Mouse (Mus musculus) common myeloid progenitor, adult 5-6 weeks (primary cell): Measurements from ENCODE around the gene Sept10. TPM values are rescaled to one million over a fixed set of nuclear protein-coding genes. Genes with fewer than 3 reads are reported as not detected.
A peak's percentile ranks its signal among the peaks of the same experiment; 100 is the strongest.
"Not testable (repeated sequence)": the region's sequence is repeated elsewhere in the genome, so short reads cannot be mapped to it uniquely, and the experiment has no call there.

ENCODE experiments used
- ATAC-seq: replicated peaks from 2 replicates; pipeline ENCODE4 v1.8.0; 2016; ENCODE audit warnings: low read depth, mild to moderate bottlenecking, moderate TSS enrichment, inconsistent platforms; ENCODE audit not compliant: poor library complexity, severe bottlenecking
- total RNA-seq: library from RNA; stranded (forward); fragments of 200-1000, 187-1606 nt; gene quantifications from 2 replicates; pipeline ENCODE4 v1.2.3, GENCODE M21; 2017

Sept10 gene
- total RNA-seq, 1 experiment from 2014 or later = 5.0 TPM

GRCm38 (mm10) chr10:59133478-59134009, 88.1 kb downstream of the Sept10 start:
- ATAC-seq = no peak

- ATAC-seq = peak; percentile 91
These were observed 89.6 kb downstream of the Sept10 start for GRCm38 (mm10) chr10:59131926-59132628.

- no peak for ATAC-seq
These were observed 94.0 kb downstream of the Sept10 start for GRCm38 (mm10) chr10:59127637-59128036.

GRCm38 (mm10) chr10:59125497-59125896, 96.2 kb downstream of the Sept10 start:
- ATAC-seq = peak; percentile 62; the same call in 1 of the 2 replicates

- no peak for ATAC-seq
These were observed 101.8 kb downstream of the Sept10 start for GRCm38 (mm10) chr10:59119811-59120210.

- ATAC-seq = no peak
These were observed 102.6 kb downstream of the Sept10 start for GRCm38 (mm10) chr10:59119001-59119400.

GRCm38 (mm10) chr10:59117555-59117954, 104.1 kb downstream of the Sept10 start:
- no peak for ATAC-seq

- ATAC-seq = no peak
These were observed 105.3 kb downstream of the Sept10 start for GRCm38 (mm10) chr10:59116331-59116730.

GRCm38 (mm10) chr10:59115691-59116090, 106.0 kb downstream of the Sept10 start:
- no peak for ATAC-seq

- ATAC-seq = no peak
These were observed 106.9 kb downstream of the Sept10 start for GRCm38 (mm10) chr10:59114535-59115291.

- ATAC-seq = no peak
These were observed 108.3 kb downstream of the Sept10 start for GRCm38 (mm10) chr10:59113386-59113785.

GRCm38 (mm10) chr10:59112755-59113154, 108.9 kb downstream of the Sept10 start:
- ATAC-seq = peak; percentile 76

- ATAC-seq = no peak
These were observed 111.3 kb downstream of the Sept10 start for GRCm38 (mm10) chr10:59110386-59110785.

GRCm38 (mm10) chr10:59109015-59109414, 112.6 kb downstream of the Sept10 start:
- ATAC-seq = peak; percentile 82

GRCm38 (mm10) chr10:59106644-59107043, 115.0 kb downstream of the Sept10 start:
- no peak for ATAC-seq

- ATAC-seq = no peak
These were observed 115.8 kb downstream of the Sept10 start for GRCm38 (mm10) chr10:59105885-59106284.

GRCm38 (mm10) chr10:59104683-59105082, 117.0 kb downstream of the Sept10 start:
- ATAC-seq = no peak

- not testable (repeated sequence) for ATAC-seq
These were observed 118.6 kb downstream of the Sept10 start for GRCm38 (mm10) chr10:59103076-59103475.

- no peak for ATAC-seq
These were observed 129.7 kb downstream of the Sept10 start for GRCm38 (mm10) chr10:59091988-59092387.
